Mouse (Mus musculus): ENCODE results near the gene Sik1. TPM values are rescaled to one million over a fixed set of nuclear protein-coding genes. Genes with fewer than 3 reads are reported as not detected.
"Not testable (repeated sequence)": the region's sequence is repeated elsewhere in the genome, so short reads cannot be mapped to it uniquely, and the experiment has no call there.

Sik1 gene
- polyA plus RNA-seq, 1 experiment from 2014 or later, result 20.3 TPM

GRCm38 (mm10) chr17:31888540-31888939, 32.9 kb upstream of the Sik1 start:
- Histone ChIP-seq H3K4me2 (ENCODE audit: low read length) (no peak overlapping the region), H3K36me3 (ENCODE audit: control insufficient read depth, insufficient read depth, low read length) (no peaks in the 10 kb centered on the region), H3K9ac (ENCODE audit: low read length) (no peak overlapping the region), H3K27ac (replicated peaks in 1 of 2; ENCODE audit: control insufficient read depth in 1 of 2, insufficient read depth in 1 of 2, low read depth in 2 of 2, low read length in 2 of 2) (no peak overlapping the region), H3K27me3 (ENCODE audit: control insufficient read depth, insufficient read depth, low read length) (no peaks in the 10 kb centered on the region), H3K4me1 (ENCODE audit: control insufficient read depth in 2 of 2, insufficient read depth in 2 of 2, low read length in 2 of 2) (peaks cover 43 to 47% of the 10 kb centered on the region in 2 experiments), H3K4me3 (ENCODE audit: control insufficient read depth in 1 of 2, insufficient read depth in 1 of 2, low read depth in 1 of 2, low read length in 2 of 2) (no peak overlapping the region), H3K9me3 (ENCODE audit: control insufficient read depth, low read length) (no peaks in the 10 kb centered on the region)
- WGBS, result 58% methylated on average over 6 of the region's 6 CpGs
- no peak for ATAC-seq (ENCODE audit: insufficient number of reproducible peaks, insufficient read depth, low FRiP score, low read depth)

- not testable (repeated sequence) for ATAC-seq (ENCODE audit: insufficient number of reproducible peaks, insufficient read depth, low FRiP score, low read depth); H3K9me3 ChIP-seq (ENCODE audit: control insufficient read depth, low read length); H3K27ac ChIP-seq (replicated peaks in 1 of 2; ENCODE audit: control insufficient read depth in 1 of 2, insufficient read depth in 1 of 2, low read depth in 2 of 2, low read length in 2 of 2); H3K4me2 ChIP-seq (ENCODE audit: low read length); H3K4me3 ChIP-seq (ENCODE audit: control insufficient read depth in 1 of 2, insufficient read depth in 1 of 2, low read depth in 1 of 2, low read length in 2 of 2); H3K27me3 ChIP-seq (ENCODE audit: control insufficient read depth, insufficient read depth, low read length); H3K36me3 ChIP-seq (ENCODE audit: control insufficient read depth, insufficient read depth, low read length); H3K9ac ChIP-seq (ENCODE audit: low read length)
- 77% methylated on average over 1 of the region's 1 CpGs for WGBS
- H3K4me1 ChIP-seq (ENCODE audit: control insufficient read depth in 2 of 2, insufficient read depth in 2 of 2, low read length in 2 of 2), result peaks cover 11 to 17% of the 10 kb centered on the region in 2 experiments
These were observed 29.1 kb upstream of the Sik1 start for GRCm38 (mm10) chr17:31884676-31885075.

- Histone ChIP-seq H3K27ac (replicated peaks in 1 of 2; ENCODE audit: control insufficient read depth in 1 of 2, insufficient read depth in 1 of 2, low read depth in 2 of 2, low read length in 2 of 2) (no peak overlapping the region), H3K4me3 (ENCODE audit: control insufficient read depth in 1 of 2, insufficient read depth in 1 of 2, low read depth in 1 of 2, low read length in 2 of 2) (no peak overlapping the region), H3K36me3 (ENCODE audit: control insufficient read depth, insufficient read depth, low read length) (no peaks in the 10 kb centered on the region), H3K4me2 (ENCODE audit: low read length) (no peak overlapping the region), H3K27me3 (ENCODE audit: control insufficient read depth, insufficient read depth, low read length) (no peaks in the 10 kb centered on the region), H3K4me1 (ENCODE audit: control insufficient read depth in 2 of 2, insufficient read depth in 2 of 2, low read length in 2 of 2) (peaks cover 14 to 19% of the 10 kb centered on the region in 2 experiments), H3K9me3 (ENCODE audit: control insufficient read depth, low read length) (no peaks in the 10 kb centered on the region), H3K9ac (ENCODE audit: low read length) (no peak overlapping the region)
- 67% methylated on average over 10 of the region's 10 CpGs for WGBS
- no peak for ATAC-seq (ENCODE audit: insufficient number of reproducible peaks, insufficient read depth, low FRiP score, low read depth)
These were observed 23.8 kb upstream of the Sik1 start for GRCm38 (mm10) chr17:31879406-31879805.

DNA sequence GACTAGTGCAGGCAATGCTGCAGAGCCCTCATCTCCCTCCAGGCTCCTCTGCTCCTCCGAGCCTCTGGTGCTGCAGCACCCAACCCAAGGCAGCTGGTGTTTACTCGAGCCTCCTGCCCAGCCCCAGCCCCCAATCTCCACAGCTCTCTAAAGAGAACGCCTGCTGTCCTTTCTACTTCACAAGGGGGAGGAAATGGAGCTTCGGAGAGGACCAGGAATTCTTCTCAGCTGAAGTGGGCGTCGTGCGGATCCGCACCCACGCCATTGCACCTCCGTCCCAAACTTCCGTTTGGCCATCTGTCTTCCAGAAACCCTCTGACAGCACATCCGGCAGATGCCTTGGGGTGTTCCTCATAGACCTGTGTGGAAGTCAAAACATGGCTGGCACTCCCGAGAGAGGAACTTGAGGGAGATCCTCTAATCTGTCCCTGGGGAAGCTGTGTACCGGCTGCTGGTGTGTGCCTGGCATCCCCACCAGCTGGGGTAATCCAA, 22.1 kb upstream of the Sik1 start:
- no peak overlapping the region for H3K27ac ChIP-seq (replicated peaks in 1 of 2; ENCODE audit: control insufficient read depth in 1 of 2, insufficient read depth in 1 of 2, low read depth in 2 of 2, low read length in 2 of 2)
- peaks cover 14 to 19% of the 10 kb centered on the region in 2 experiments for H3K4me1 ChIP-seq (ENCODE audit: control insufficient read depth in 2 of 2, insufficient read depth in 2 of 2, low read length in 2 of 2)
- no peaks in the 10 kb centered on the region for H3K36me3 ChIP-seq (ENCODE audit: control insufficient read depth, insufficient read depth, low read length)
- H3K27me3 ChIP-seq (ENCODE audit: control insufficient read depth, insufficient read depth, low read length), result no peaks in the 10 kb centered on the region
- H3K9ac ChIP-seq (ENCODE audit: low read length), result no peak overlapping the region; the same call in 1 of the 2 replicates
- H3K4me2 ChIP-seq (ENCODE audit: low read length), result no peak overlapping the region
- WGBS, result 58% methylated on average over 14 of the region's 14 CpGs
- no peak overlapping the region for H3K4me3 ChIP-seq (ENCODE audit: control insufficient read depth in 1 of 2, insufficient read depth in 1 of 2, low read depth in 1 of 2, low read length in 2 of 2)
- ATAC-seq (ENCODE audit: insufficient number of reproducible peaks, insufficient read depth, low FRiP score, low read depth), result no peak
- H3K9me3 ChIP-seq (ENCODE audit: control insufficient read depth, low read length), result no peaks in the 10 kb centered on the region

- no peak for ATAC-seq (ENCODE audit: insufficient number of reproducible peaks, insufficient read depth, low FRiP score, low read depth)
- Histone ChIP-seq H3K4me1 (ENCODE audit: control insufficient read depth in 2 of 2, insufficient read depth in 2 of 2, low read length in 2 of 2) (peaks cover 14 to 20% of the 10 kb centered on the region in 2 experiments), H3K36me3 (ENCODE audit: control insufficient read depth, insufficient read depth, low read length) (no peaks in the 10 kb centered on the region), H3K4me3 (ENCODE audit: control insufficient read depth in 1 of 2, insufficient read depth in 1 of 2, low read depth in 1 of 2, low read length in 2 of 2) (no peak overlapping the region), H3K9me3 (ENCODE audit: control insufficient read depth, low read length) (no peaks in the 10 kb centered on the region), H3K4me2 (ENCODE audit: low read length) (no peak overlapping the region), H3K27me3 (ENCODE audit: control insufficient read depth, insufficient read depth, low read length) (no peaks in the 10 kb centered on the region), H3K9ac (ENCODE audit: low read length) (no peak overlapping the region; the same call in 1 of the 2 replicates), H3K27ac (replicated peaks in 1 of 2; ENCODE audit: control insufficient read depth in 1 of 2, insufficient read depth in 1 of 2, low read depth in 2 of 2, low read length in 2 of 2) (no peak overlapping the region)
- WGBS, result 80% methylated on average over 4 of the region's 4 CpGs
These were observed 21.6 kb upstream of the Sik1 start for GRCm38 (mm10) chr17:31877181-31877581.

DNA sequence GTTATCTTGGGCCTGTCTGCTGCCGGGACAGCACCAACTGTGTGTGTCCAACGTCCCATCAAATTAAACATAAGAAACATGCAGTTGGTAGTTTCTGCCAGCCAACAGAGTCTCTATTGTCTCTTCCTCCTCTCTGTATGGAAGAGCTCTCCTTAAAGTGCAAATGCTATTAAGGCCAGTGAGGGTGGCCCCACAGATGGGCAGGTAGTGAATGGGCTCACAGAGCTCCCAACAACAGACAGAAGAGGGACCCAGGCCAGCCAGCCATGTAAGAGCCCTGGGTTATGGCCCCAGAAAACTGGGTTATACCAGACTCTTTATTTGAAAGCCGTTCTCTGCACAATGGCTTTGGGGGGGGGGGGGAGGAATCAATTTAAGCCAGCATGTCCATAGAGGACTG, 21.2 kb upstream of the Sik1 start:
- no peak overlapping the region for H3K27ac ChIP-seq (replicated peaks in 1 of 2; ENCODE audit: control insufficient read depth in 1 of 2, insufficient read depth in 1 of 2, low read depth in 2 of 2, low read length in 2 of 2)
- H3K4me3 ChIP-seq (ENCODE audit: control insufficient read depth in 1 of 2, insufficient read depth in 1 of 2, low read depth in 1 of 2, low read length in 2 of 2), result no peak overlapping the region

DNA sequence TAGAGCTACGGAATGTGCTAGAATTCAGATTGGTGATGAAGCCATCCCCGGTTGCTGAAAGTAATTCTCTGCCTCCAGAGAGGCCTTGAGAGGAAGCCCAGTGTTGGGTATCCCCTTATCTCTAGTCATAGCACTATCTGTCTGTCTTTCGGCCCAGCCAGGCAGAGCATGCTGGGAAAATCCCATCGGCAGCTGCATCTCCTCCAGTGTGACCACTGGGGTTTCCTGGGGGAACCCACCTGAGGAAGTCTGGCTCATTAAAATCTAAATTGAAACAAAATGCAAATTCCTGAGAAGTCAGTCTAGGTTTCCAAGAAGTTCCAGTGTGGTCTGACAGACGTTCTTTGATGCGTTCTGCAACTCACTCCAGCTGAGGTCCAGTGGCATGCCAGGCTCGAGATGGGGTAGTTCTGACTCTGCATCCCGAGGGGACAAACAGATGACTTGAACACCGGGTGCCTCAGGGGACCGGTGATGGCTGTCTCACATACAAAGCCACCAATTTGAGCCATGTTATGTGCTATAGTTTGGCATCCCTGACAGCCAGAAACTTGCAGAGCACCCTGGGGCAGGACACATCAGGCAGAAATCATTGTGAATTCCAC, 19.8 kb upstream of the Sik1 start:
- Histone ChIP-seq H3K27me3 (ENCODE audit: control insufficient read depth, insufficient read depth, low read length) (no peaks in the 10 kb centered on the region), H3K36me3 (ENCODE audit: control insufficient read depth, insufficient read depth, low read length) (no peaks in the 10 kb centered on the region), H3K27ac (replicated peaks in 1 of 2; ENCODE audit: control insufficient read depth in 1 of 2, insufficient read depth in 1 of 2, low read depth in 2 of 2, low read length in 2 of 2) (no peak overlapping the region), H3K4me1 (ENCODE audit: control insufficient read depth in 2 of 2, insufficient read depth in 2 of 2, low read length in 2 of 2) (peaks cover 18 to 26% of the 10 kb centered on the region in 2 experiments), H3K9ac (ENCODE audit: low read length) (no peak overlapping the region), H3K4me2 (ENCODE audit: low read length) (no peak overlapping the region), H3K9me3 (ENCODE audit: control insufficient read depth, low read length) (no peaks in the 10 kb centered on the region), H3K4me3 (ENCODE audit: control insufficient read depth in 1 of 2, insufficient read depth in 1 of 2, low read depth in 1 of 2, low read length in 2 of 2) (no peak overlapping the region)
- 61% methylated on average over 10 of the region's 10 CpGs for WGBS
- ATAC-seq (ENCODE audit: insufficient number of reproducible peaks, insufficient read depth, low FRiP score, low read depth), result no peak

More for the DNA sequence above, 21.2 kb upstream of the Sik1 start:
- no peak for ATAC-seq (ENCODE audit: insufficient number of reproducible peaks, insufficient read depth, low FRiP score, low read depth)
- 78% methylated on average over 3 of the region's 3 CpGs for WGBS
- Histone ChIP-seq H3K4me1 (ENCODE audit: control insufficient read depth in 2 of 2, insufficient read depth in 2 of 2, low read length in 2 of 2) (peaks cover 14 to 21% of the 10 kb centered on the region in 2 experiments), H3K9me3 (ENCODE audit: control insufficient read depth, low read length) (no peaks in the 10 kb centered on the region), H3K4me2 (ENCODE audit: low read length) (no peak overlapping the region), H3K36me3 (ENCODE audit: control insufficient read depth, insufficient read depth, low read length) (no peaks in the 10 kb centered on the region), H3K9ac (ENCODE audit: low read length) (no peak overlapping the region), H3K27me3 (ENCODE audit: control insufficient read depth, insufficient read depth, low read length) (no peaks in the 10 kb centered on the region)

- no peak for ATAC-seq (ENCODE audit: insufficient number of reproducible peaks, insufficient read depth, low FRiP score, low read depth)
- H3K9me3 ChIP-seq (ENCODE audit: control insufficient read depth, low read length), result no peaks in the 10 kb centered on the region
- no peak overlapping the region for H3K4me3 ChIP-seq (ENCODE audit: control insufficient read depth in 1 of 2, insufficient read depth in 1 of 2, low read depth in 1 of 2, low read length in 2 of 2)
- no peak overlapping the region for H3K27ac ChIP-seq (replicated peaks in 1 of 2; ENCODE audit: control insufficient read depth in 1 of 2, insufficient read depth in 1 of 2, low read depth in 2 of 2, low read length in 2 of 2)
- 80% methylated on average over 12 of the region's 12 CpGs for WGBS
- peaks cover 16 to 21% of the 10 kb centered on the region in 2 experiments for H3K4me1 ChIP-seq (ENCODE audit: control insufficient read depth in 2 of 2, insufficient read depth in 2 of 2, low read length in 2 of 2)
- H3K4me2 ChIP-seq (ENCODE audit: low read length), result no peak overlapping the region
- no peak overlapping the region for H3K9ac ChIP-seq (ENCODE audit: low read length)
- H3K36me3 ChIP-seq (ENCODE audit: control insufficient read depth, insufficient read depth, low read length), result no peaks in the 10 kb centered on the region
- H3K27me3 ChIP-seq (ENCODE audit: control insufficient read depth, insufficient read depth, low read length), result no peaks in the 10 kb centered on the region
These were observed 19.1 kb upstream of the Sik1 start for GRCm38 (mm10) chr17:31874691-31875090.

Measured in heart, embryonic 14.5 days (tissue).